Mouse (Mus musculus) brain, embryonic 14.5 days (tissue): ENCODE results near the gene Ptprcap.

ENCODE experiments used
- CTCF ChIP-seq: fragments of 200-500 bp; IDR thresholded peaks from 2 replicates; pipeline ENCODE4 v1.5.1; 2012; ENCODE audit warnings: inconsistent platforms, mild to moderate bottlenecking, moderate library complexity, borderline replicate concordance; ENCODE audit not compliant: insufficient read depth, insufficient read length; ENCODE audit errors: extremely low read depth
- POLR2A ChIP-seq: fragments of 200-500 bp; IDR thresholded peaks from 2 replicates; pipeline ENCODE4 v1.6.1; 2012; ENCODE audit warnings: mild to moderate bottlenecking, inconsistent platforms, borderline replicate concordance; ENCODE audit not compliant: poor library complexity, insufficient read depth, insufficient read length, severe bottlenecking; ENCODE audit errors: extremely low read depth

DNA sequence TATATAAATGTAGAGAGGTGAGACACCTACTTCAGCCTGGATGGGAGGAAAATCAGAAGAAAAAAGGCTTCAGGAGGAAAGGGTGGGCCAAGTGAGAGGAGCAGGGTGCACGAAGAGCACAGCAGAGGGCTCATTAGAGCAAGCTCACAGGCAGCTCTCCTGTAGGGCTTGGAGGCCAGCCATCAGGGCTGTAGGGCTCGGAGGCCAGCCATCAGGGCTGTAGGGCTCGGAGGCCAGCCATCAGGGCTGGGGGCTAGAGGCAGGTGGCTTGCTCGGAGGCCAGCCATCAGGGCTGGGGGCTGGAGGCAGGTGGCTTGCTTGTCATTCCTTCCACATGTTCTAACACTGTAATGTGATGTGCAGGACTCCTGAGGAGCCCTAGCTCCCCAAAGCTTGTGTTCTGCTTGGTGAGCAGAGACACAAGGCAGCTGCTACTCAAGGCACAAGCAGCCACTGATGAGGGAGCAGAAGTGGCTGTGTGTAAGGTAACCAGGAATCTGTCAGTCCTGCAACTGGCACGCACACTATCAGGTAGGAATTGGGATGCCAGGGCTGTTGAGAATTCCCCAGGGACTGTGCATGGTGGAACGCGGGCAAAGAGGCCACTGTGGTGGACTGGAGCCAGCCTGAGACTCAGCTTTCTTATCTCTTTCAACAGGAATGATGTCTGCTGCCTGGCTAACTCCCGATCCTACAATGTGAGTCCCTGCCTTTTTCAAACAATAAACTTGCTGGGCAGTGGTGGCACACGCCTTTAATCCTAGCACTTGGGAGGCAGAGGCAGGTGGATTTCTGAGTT, 13.5 kb downstream of the Ptprcap start:
- no peak for TF ChIP-seq CTCF
- TF ChIP-seq POLR2A = no peak
